Mouse (Mus musculus): Measurements from ENCODE around the gene Togaram1. TPM values are rescaled to one million over a fixed set of nuclear protein-coding genes. Genes with fewer than 3 reads are reported as not detected.

Gene Togaram1
- polyA plus RNA-seq, 1 experiment = 0.03 TPM

- Histone ChIP-seq H3K36me3 (ENCODE audit: control insufficient read depth) (peaks cover 13% of the 10 kb centered on the region), H3K4me3 (replicated peaks) (peak within 1 kb of the TSS; percentile 100), H3K9me3 (ENCODE audit: control insufficient read depth, low read length) (no peaks in the 10 kb centered on the region), H3K4me1 (ENCODE audit: control insufficient read depth) (peaks cover 28% of the 10 kb centered on the region), H3K27me3 (ENCODE audit: control insufficient read depth) (no peaks in the 10 kb centered on the region)
- TF ChIP-seq GATA1 (IDR thresholded peaks at IDR 0.05; ENCODE audit: low read length) = no peak
- TF ChIP-seq TAL1 (IDR thresholded peaks at IDR 0.05; ENCODE audit: low read length) = no peak
Measured at GRCm38 (mm10) chr12:65036190-65036870, 70.7 kb downstream of the Togaram1 start, which contains the start of gene Prpf39. Gene Prpf39, plus strand, starts transcription at chr12:65036333.

DNA sequence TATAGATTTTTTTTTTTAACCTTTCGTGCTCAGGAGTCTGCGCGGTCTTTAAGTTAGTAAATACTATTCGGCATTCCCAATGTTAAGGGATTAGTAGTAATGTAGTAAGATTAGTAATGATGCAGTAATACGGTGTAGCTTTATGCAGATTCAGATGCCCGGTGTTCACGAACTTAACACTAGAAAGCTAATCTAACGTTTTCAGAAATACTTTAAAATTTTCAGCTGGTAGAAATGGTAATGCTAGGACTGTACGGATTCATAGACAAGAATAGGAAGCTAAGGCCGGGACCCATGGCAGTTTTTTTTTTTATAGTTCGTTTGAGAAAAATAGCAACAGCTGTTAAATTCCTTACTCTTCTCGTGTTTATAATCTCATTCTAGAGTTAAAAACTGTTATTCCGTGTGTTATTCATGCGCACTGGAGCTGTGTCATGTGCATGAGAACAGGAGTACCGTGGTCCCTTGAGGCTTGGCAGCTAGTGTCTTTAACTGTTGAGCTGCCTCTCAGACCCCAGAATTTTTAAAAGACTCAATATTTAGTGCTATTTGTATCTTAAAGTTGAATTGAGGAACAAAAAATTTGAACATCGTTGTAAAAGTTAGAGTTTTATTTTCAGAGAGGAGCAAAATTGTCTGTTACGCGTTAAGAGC, 71.4 kb downstream of the Togaram1 start:
- Histone ChIP-seq H3K36me3 (ENCODE audit: control insufficient read depth) (peaks cover 20% of the 10 kb centered on the region), H3K4me3 (replicated peaks) (peak overlapping the region; percentile 100), H3K4me1 (ENCODE audit: control insufficient read depth) (peaks cover 28% of the 10 kb centered on the region), H3K27me3 (ENCODE audit: control insufficient read depth) (no peaks in the 10 kb centered on the region), H3K9me3 (ENCODE audit: control insufficient read depth, low read length) (no peaks in the 10 kb centered on the region)
- TF ChIP-seq GATA1 (IDR thresholded peaks at IDR 0.05; ENCODE audit: low read length) (no peak), TAL1 (IDR thresholded peaks at IDR 0.05; ENCODE audit: low read length) (no peak)

DNA sequence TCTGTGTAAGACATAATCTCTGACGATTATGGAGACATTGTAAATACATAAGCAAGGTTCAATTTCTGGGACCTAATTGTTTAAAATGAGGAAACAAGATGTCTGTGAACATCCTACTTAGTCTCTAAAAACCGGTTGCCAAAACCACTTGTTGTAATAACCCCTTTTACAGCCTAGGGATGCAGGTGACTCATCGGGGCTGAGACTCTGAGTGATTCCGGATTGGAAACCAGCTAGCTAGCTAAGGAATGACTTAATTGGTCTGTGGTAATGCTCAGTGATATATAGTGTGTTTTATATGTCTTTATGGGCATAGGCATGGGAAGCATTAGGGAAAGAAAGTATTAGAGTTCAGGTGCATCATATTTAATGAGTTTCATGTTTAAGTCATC, 71.9 kb downstream of the Togaram1 start:
- H3K9me3 ChIP-seq (ENCODE audit: control insufficient read depth, low read length) = no peaks in the 10 kb centered on the region
- no peaks in the 10 kb centered on the region for H3K27me3 ChIP-seq (ENCODE audit: control insufficient read depth)
- TF ChIP-seq TAL1 (IDR thresholded peaks at IDR 0.05; ENCODE audit: low read length) (no peak), GATA1 (IDR thresholded peaks at IDR 0.05; ENCODE audit: low read length) (no peak)
- peaks cover 25% of the 10 kb centered on the region for H3K36me3 ChIP-seq (ENCODE audit: control insufficient read depth)
- H3K4me1 ChIP-seq (ENCODE audit: control insufficient read depth) = peaks cover 28% of the 10 kb centered on the region
- peak overlapping the region; percentile 100 for H3K4me3 ChIP-seq (replicated peaks)

DNA sequence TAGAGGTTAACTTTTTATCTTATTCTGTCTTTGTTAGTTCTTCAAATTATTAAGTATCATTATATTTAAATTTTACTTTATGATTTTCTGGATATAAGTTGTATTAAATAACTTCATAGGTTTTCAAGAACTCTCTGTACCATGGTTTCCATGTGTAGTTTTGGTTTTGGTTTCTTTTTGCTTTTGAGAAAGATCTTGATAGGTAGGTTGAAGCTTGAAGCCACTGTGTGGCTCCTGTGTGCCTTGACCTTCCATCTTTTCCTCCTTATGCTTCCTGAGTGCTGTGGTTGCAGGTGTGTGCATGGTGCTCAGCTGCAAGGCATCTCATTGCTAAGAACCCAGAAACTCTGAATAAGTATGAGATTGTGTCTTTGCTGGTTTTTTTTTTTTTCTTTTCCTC, 83.2 kb downstream of the Togaram1 start:
- TF ChIP-seq TAL1 (IDR thresholded peaks at IDR 0.05; ENCODE audit: low read length) (no peak), GATA1 (IDR thresholded peaks at IDR 0.05; ENCODE audit: low read length) (no peak)
- Histone ChIP-seq H3K9me3 (ENCODE audit: control insufficient read depth, low read length) (no peaks in the 10 kb centered on the region), H3K4me3 (replicated peaks) (no peak overlapping the region), H3K27me3 (ENCODE audit: control insufficient read depth) (no peaks in the 10 kb centered on the region), H3K4me1 (ENCODE audit: control insufficient read depth) (no peaks in the 10 kb centered on the region), H3K36me3 (ENCODE audit: control insufficient read depth) (peaks cover 78% of the 10 kb centered on the region)

DNA sequence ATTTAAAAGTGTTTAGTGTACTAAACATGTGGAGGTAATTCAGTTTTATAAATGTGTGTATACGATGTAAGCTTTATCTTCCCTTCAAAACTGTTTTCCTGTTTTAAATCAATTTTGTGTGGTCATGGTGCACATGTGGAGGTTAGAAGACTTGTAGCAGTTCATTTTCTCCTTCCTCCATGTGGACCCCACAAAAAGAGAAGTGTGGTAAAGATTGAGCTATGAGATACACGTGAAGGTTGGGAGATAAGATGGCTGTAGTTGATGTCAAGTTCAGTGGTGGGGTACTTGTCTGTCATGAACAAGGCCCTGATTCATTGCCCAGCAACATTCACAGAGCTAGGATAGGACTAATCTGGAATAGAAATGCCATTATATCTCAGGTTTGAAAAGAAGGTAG, 92.6 kb downstream of the Togaram1 start:
- H3K36me3 ChIP-seq (ENCODE audit: control insufficient read depth) = peaks cover 90% of the 10 kb centered on the region
- no peaks in the 10 kb centered on the region for H3K9me3 ChIP-seq (ENCODE audit: control insufficient read depth, low read length)
- no peaks in the 10 kb centered on the region for H3K4me1 ChIP-seq (ENCODE audit: control insufficient read depth)
- no peak overlapping the region for H3K4me3 ChIP-seq (replicated peaks)
- no peaks in the 10 kb centered on the region for H3K27me3 ChIP-seq (ENCODE audit: control insufficient read depth)
- no peak for TF ChIP-seq TAL1 (IDR thresholded peaks at IDR 0.05; ENCODE audit: low read length)
- no peak for TF ChIP-seq GATA1 (IDR thresholded peaks at IDR 0.05; ENCODE audit: low read length)

- Histone ChIP-seq H3K4me1 (ENCODE audit: control insufficient read depth) (no peaks in the 10 kb centered on the region), H3K27me3 (ENCODE audit: control insufficient read depth) (no peaks in the 10 kb centered on the region), H3K9me3 (ENCODE audit: control insufficient read depth, low read length) (no peaks in the 10 kb centered on the region), H3K4me3 (replicated peaks) (no peak overlapping the region), H3K36me3 (ENCODE audit: control insufficient read depth) (peaks cover 92% of the 10 kb centered on the region)
- no peak for TF ChIP-seq TAL1 (IDR thresholded peaks at IDR 0.05; ENCODE audit: low read length)
- TF ChIP-seq GATA1 (IDR thresholded peaks at IDR 0.05; ENCODE audit: low read length) = no peak
Measured at GRCm38 (mm10) chr12:65061082-65061481, 95.5 kb downstream of the Togaram1 start.

DNA sequence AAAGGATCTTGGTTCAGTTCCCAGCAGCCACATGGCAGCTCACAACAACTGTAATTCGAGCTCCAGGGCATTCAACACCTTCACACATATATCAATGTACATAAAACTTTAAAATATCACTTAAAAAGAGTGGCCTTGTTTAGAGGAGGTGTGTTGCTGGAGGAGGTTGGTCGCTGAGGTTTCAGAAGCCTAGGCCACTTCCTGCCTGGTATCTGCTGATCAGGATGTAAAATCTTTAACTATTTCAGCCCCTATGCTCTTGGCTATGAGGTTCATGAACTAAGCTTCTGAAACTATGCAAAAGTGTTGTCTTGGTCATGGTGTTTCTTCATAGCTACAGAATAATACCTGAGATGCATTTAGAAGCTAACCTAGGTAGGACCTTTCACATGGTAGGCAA, 99.6 kb downstream of the Togaram1 start:
- no peak for TF ChIP-seq GATA1 (IDR thresholded peaks at IDR 0.05; ENCODE audit: low read length)
- no peak for TF ChIP-seq TAL1 (IDR thresholded peaks at IDR 0.05; ENCODE audit: low read length)
- no peak overlapping the region for H3K4me3 ChIP-seq (replicated peaks)
- H3K9me3 ChIP-seq (ENCODE audit: control insufficient read depth, low read length) = no peaks in the 10 kb centered on the region
- H3K36me3 ChIP-seq (ENCODE audit: control insufficient read depth) = peaks cover 79% of the 10 kb centered on the region
- H3K4me1 ChIP-seq (ENCODE audit: control insufficient read depth) = no peaks in the 10 kb centered on the region; the same call in 1 of the 2 replicates
- no peaks in the 10 kb centered on the region for H3K27me3 ChIP-seq (ENCODE audit: control insufficient read depth)

GRCm38 (mm10) chr12:65066234-65066633, 100.6 kb downstream of the Togaram1 start:
- peaks cover 70% of the 10 kb centered on the region for H3K36me3 ChIP-seq (ENCODE audit: control insufficient read depth)
- H3K4me1 ChIP-seq (ENCODE audit: control insufficient read depth) = no peaks in the 10 kb centered on the region; the same call in 1 of the 2 replicates
- H3K4me3 ChIP-seq (replicated peaks) = no peak overlapping the region
- H3K27me3 ChIP-seq (ENCODE audit: control insufficient read depth) = no peaks in the 10 kb centered on the region
- no peaks in the 10 kb centered on the region for H3K9me3 ChIP-seq (ENCODE audit: control insufficient read depth, low read length)
- TF ChIP-seq TAL1 (IDR thresholded peaks at IDR 0.05; ENCODE audit: low read length) = no peak
- no peak for TF ChIP-seq GATA1 (IDR thresholded peaks at IDR 0.05; ENCODE audit: low read length)

- Histone ChIP-seq H3K27me3 (ENCODE audit: control insufficient read depth) (no peaks in the 10 kb centered on the region), H3K36me3 (ENCODE audit: control insufficient read depth) (peaks cover 51% of the 10 kb centered on the region), H3K4me1 (ENCODE audit: control insufficient read depth) (peaks cover 10% of the 10 kb centered on the region), H3K4me3 (replicated peaks) (no peak overlapping the region), H3K9me3 (ENCODE audit: control insufficient read depth, low read length) (no peaks in the 10 kb centered on the region)
- TF ChIP-seq GATA1 (IDR thresholded peaks at IDR 0.05; ENCODE audit: low read length) = no peak
Measured at GRCm38 (mm10) chr12:65068409-65068808, 102.8 kb downstream of the Togaram1 start.

Other genes starting within 250 kb of the Togaram1 start
- gene Gm527, start 47.9 kb upstream of the Togaram1 start, polyA plus RNA-seq (2012) = not detected in 2 replicates
- gene Klhl28, start 270 bp upstream of the Togaram1 start, polyA plus RNA-seq (2012) = 0.02 and 0.03 TPM in 2 replicates
- gene Prpf39, start 70.5 kb downstream of the Togaram1 start, polyA plus RNA-seq (2012) = 0.24 and 0.36 TPM in 2 replicates
- 3.2 and 3.5 TPM in 2 replicates for gene Fkbp3, start 108.2 kb downstream of the Togaram1 start, polyA plus RNA-seq (2012)
- gene Fancm, start 109.8 kb downstream of the Togaram1 start, polyA plus RNA-seq (2012) = 0.09 and 0.20 TPM in 2 replicates
- 0.63 and 0.69 TPM in 2 replicates for gene Mis18bp1, start 206.8 kb downstream of the Togaram1 start, polyA plus RNA-seq (2012)